Mouse (Mus musculus): ENCODE data around the gene Slc35b4.

The Slc35b4 gene

DNA sequence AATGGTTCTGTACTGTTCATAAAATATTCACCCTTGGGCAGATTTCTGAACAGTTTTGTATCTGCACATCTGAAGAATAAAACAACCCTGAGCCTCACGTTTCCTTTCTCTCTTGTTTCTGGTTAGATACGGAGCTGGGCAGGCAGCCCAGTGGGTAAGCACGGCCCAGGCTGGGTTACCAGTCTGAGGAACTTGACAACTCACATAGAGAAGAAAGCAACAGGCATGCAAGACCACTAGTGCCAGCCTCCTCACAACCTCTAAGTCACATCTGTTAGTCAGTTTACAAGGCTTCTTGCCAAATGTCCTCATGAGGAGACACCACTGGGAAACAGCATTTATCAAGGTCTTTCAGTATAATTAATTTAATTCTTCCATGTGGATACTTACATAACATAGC lies 8.1 kb downstream of the Slc35b4 start:
- no peak for DNase-seq

DNA sequence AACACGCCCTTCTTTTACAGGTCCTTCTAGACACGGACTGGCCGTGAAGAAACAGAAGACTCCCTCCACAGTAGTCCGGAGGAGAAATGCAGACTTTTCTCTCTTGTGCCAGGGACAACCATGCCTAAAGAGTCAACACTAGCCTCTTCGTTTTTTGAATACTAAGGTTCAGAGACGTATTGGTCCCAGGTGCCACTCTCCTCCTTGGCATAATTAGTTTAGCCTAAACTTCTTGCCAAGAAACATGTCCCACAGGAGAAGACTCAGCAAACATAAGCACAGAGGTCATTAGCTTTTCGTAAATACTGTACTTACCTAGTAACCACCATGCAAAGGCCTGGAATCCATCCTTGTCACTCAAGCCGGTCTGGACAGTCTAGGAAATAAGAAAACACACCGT lies 13.9 kb downstream of the Slc35b4 start:
- DNase-seq: no peak

DNA sequence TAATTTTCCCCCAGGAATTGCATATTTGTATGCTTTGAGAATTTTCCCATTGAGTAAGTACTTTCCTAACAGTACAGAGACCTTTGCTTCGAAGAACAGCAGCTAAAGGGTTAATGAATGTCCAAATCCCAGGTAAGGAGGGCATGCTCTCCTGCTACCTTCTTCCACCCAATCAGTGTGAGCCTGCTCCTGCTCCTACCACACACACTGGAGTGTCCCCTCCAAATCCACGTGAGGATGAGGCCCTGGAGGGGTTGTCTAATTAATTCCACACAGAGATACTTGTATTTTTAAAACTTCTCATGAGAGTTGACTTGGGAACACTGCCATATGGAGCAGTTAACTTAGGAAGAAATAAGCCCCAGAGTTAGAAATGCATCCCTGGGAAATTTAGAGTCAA lies 14.3 kb downstream of the Slc35b4 start:
- DNase-seq: no peak

DNA sequence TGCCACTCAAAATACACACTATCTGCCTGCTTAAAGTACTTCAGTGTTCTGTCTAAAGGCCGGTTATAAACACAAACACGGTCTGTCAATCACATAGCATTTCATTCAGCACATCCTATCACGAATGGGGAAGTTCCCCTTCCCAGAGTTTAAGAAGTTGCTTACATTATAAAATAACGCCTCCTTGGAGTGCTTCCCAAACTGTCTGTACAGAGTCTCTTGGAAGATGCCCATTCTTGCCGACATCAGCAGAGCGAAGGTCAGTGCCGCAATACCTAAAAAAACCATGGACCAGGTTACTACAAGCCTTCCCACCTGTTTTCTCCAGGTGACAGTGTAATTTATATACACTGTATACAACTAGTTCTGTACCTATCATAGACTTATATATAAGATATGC lies 15.4 kb downstream of the Slc35b4 start:
- no peak for DNase-seq

DNA sequence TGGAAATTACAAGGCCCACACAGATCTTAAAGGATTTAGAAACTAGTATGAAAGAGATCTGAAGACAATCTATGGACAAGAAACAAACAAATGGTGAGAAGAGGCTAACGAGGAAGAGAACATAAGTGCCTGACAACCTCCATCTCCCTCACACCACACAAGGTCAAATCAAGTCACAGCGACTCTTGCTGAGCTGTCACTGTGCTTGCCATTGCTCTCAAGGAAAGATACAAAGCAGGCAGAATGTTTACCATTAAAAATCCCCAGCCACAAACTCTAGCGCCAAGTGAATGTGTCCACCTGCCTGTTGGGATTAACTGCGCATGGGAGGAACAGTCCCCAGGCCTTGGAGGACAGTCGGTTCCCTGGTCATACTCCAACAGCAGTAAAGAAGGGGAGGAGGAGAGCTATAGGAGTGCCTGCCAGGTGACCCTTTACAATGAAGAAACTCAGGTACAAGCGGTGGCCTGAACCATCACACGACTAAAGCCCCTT lies 16.0 kb downstream of the Slc35b4 start:
- no peak for DNase-seq

DNA sequence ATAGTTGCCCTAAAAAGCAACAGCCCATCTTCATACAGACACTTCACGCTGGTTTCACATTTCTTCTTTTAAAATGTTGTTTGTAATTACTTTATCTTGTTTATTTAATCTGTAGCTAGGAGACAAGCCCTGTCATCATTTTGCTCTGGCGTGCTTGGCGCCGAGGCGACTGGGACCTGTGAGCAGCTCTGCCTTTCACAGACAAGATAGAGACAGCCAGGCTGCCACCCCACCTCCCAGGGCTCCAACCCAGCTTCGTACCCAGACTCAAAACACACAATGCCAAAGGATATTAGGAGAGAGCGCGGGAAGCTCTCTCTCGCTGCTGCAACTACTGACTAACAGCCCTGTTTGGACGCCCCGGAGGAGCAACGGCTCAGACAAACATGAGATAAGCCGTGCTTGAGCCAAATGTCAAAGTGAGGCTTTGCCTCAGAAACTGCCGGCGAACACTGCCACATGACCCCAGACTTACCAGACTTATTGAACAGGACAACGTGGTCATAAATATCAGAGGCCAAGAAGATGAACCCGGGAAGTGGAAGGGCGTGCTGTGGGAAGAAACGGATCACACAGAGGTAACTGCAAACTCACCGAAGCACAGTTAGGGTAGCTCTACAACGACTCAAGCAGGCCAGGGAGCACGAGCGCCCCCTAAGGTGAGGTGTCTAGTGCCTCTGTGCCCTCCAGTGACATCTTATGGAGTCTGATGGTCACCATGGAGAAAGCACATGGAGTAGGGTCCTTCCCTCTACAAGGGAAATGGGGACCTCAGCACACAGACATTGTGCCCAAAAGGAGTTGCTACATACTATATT lies 16.7 kb downstream of the Slc35b4 start:
- DNase-seq: no peak

DNA sequence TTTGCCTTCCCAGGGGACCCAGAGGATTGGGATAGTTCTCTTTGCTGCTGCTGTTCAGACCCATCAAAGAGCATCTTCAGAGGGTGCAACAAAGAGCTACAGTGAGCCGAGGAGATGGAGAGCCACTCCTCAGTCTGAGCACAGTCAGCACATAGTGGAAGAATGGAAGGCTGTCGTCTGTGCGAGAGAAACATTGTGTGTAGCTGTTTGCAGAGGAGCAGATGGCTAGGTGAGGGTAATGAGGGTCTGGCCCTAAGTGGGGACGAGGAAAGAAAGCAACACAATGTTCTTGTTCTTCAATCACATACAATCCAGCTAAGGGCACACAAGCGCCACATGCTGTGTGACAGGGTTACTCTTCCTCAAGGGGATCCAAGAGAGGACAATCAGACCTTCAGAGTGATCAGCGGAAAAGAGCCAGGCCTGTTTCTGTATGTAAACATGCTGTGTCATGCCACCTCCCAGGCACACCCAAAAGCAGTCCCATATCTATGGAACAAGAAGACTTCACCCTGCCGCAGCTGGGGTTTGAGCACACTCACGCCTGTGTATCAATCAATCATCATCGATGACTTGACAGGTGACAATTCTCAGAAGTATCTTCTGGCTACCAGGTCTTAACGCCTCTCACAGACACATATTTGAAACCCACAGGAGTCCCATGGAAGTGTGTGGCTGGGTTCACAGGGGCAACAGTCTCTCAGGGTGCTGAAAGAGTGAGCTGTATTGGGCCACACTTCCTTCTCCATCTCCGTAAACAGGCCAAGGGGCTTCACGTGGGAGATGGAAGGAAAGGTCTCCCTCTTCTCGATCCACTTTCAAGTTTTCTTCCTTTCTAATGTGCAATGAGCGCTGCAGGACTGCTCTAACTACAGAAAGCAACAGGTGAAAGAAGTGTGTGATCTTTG lies 19.8 kb downstream of the Slc35b4 start:
- no peak for DNase-seq

DNA sequence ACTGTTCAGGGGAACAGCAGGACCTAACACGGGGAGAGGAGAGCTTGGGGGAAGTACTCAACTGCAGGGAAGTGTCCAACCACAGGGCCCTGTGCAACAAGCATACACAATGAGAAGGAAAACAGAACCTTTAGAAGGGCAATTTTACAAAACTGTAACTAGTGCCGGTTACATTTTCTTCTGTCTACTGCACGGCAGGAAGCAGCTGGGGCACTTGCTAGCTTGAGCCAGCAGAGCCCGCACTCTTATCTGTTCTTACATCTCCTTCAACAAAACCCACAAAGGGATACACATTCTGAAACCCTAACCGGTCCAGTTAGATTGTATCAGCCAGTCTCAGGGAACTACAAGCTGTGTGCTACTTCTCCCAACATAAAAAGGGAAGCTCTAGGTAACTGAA lies 20.9 kb downstream of the Slc35b4 start:
- no peak for DNase-seq

DNA sequence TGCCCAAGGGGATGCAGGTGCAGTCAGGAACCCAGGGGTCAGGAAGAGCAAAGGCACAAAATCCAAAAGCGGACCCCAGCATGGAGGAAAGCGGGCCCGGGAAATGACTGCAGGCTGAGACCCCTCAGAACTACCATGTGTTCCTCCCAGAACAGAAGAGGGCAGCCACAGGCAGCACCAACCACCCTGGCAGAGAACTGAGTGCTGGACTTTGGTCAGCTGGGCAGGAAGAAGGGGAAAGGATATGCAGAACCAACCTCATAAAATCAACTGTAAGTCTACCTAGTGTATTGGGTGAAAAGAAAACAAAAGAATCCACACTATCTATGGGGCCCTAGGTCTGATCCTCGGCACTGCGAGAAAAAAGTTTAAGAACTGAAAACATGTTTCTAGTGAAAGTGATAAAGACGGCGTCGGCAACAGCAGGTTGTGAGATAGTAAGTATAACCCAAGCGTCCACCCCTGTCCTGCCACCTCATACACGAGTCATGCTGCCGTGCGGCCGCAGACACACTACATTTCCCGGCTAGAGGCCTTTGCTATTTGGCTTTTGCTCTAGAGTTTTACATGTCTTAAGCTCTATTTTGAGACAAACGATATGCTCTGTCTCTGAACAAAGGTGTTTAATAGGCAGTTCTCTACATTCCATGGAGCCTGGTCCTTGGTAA lies 21.6 kb downstream of the Slc35b4 start:
- no peak for DNase-seq

DNA sequence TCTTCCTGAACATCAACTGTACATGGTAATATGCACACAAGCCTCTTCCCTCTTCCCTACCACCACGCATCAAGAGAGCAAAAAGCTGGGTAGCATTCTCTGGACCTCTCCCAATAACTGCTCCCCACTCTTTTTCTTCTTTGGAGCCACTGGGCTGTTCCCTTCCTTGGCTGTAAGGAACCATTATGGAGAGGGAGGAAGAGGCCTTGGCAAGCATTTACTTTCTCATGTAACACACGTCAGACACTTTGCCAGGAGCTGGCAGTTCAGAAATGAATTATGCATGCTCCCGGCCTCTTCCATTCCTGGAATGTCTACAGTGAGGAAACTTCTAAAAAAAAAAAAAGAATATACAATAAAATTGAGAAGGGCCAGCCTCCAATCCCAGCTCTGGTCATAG lies 22.7 kb downstream of the Slc35b4 start:
- DNase-seq: peak; percentile 21 to 26

DNA sequence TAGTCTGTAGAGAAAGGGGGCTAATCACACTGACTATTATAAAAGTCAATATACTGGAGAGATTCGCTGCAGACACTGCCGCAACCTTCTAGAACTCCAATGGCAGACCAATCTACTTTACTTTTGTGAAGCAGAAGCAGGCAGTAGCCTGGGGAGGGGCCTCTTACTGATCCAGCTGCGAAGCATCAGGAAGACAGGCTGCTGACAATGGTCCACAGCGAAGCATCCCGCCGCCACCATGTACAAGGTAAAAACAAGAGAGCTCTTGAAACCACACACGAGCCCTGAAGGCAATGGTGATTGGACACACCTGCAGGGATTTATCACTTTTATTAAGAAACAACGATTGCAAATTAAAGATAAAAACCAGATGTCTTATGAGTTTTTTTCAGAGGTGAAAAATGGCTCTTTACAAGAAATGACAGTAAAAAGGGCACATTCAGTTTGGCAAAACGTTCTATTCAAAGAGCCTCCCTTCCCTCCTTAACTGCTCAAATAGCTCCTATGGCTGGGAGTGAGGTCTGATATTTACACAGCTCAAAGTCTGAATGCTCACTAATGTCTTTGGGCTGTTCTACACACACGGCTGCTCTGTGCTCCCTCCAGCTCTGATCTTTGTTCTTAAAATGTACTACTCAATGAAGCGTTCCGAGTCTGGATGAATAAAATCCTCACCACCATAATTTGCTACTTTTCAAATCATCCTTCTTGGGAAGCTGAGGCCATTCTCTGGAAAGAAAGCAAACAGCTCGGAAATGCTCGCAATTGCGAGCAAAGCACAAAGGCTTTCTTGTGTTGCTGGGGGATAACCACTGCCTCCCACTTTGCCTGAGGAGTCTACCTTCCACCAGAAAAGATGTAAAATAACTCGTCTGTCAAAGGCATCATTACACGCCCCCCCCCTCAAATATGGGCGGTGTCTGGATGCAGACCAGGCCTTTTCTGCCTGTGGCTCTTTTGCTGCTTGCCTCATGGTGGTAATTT lies 23.6 kb downstream of the Slc35b4 start:
- no peak for DNase-seq

DNA sequence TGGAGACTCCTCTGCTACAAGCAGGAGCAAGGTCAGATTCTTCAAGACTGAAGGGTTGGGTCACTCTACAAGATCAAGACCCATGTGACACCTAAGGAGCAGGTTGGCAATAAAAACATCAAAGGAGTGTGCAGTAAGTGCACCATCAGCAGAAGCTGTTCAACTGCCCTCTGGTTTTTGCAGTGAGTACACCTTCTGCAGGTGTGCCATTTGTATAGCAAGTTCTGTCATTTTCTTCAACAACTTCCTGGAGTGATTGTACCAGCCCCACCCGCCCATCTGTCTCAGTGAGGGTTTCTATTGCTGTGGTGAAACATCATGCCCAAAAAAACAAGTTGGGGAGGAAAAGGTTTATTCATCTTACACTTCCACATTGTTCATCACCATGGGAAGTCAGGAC lies 27.1 kb downstream of the Slc35b4 start:
- DNase-seq: no peak

DNA sequence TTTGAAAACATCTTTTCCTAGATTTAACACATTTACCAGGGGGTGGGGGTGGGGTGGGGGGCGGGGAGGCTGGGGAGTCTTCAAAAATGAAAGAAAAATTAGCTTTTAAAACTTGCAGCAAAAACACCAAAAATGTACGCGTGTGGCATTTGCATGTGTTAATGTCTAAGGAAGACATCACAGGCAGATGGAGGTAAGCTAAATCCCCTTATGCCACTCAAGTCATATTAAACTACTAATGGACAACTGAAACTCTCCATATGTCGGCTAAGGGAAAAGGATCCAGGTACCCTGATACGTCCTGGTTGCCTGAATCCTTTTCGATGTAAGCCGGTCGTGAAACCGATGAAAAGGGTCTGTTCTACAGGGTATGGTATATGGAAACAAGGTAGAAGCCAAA lies 27.8 kb downstream of the Slc35b4 start:
- DNase-seq: no peak

DNA sequence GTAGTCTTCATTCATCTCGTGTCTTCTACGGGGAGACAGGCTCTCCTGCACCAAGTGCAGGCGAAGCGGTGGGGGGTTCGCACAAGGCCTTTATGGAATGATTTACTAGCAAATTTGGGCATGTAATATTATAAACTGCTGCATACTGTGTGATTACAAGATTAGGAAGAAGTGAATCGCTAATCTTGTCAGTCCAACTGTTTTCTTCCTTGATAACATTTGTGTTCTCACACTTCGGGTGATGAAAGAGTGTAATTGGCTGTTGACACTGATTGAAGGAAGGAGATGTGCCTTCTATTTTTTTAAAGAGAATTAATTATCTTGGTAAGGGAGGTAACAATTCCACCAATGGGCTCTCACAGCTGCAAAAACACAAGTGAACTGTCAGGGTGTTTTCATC lies 28.3 kb downstream of the Slc35b4 start:
- DNase-seq: no peak

DNA sequence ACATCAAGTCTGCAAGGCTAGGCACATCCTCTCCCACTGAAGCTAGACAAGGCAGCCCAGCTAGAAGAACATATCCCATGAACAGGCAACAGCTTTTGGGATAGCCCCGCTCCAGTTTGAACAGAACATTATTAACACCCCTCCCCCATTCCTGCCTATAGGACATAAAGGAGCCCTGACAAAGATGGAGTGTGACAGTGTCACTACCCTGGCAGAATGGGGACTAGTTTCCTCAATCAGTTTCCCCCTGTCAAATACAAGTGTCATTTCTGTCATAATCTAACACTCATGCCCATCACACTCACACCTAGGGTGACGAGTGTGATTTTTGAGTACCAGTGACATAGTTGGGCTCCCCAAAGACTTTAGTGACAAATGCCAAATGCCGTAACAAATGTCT lies 28.9 kb downstream of the Slc35b4 start:
- no peak for DNase-seq

DNA sequence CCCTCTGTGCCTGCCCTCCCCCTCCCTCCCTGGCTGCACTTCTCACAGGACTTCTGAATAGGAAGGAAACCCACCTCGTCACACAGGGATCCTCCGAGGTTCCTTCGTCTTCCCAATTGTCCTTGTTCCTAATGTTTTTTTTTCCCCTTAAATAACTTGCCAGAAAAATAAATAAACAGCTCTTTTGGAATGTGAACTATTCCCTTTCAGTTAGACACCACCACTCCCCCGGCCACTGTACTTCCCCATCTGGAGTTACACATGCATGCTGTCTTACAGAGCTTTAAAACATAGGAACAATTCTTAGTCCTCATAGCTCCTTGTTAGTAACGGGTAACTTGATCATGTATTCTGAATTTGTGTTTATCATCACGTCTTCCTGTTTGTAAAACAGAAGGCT lies 30.9 kb downstream of the Slc35b4 start:
- DNase-seq: no peak

DNA sequence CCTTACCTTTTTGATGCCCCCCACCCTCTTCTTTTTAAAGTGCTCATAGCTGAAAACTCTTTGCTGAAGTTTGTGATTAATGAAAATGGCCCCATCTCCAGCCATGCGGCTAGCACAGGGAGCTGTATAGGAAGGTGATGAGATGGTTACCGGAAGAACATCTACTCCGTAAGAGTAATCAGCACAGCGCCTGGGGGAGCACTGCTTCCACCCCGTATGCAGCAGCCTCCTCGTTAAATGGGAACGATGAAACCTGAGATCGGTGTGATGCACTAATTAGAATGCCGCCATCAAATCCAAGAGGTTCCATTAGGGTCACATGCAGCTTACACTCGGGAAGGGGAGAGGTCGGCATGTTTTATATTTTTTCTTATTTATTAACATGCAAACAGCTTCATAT lies 34.0 kb downstream of the Slc35b4 start:
- no peak for DNase-seq

DNA sequence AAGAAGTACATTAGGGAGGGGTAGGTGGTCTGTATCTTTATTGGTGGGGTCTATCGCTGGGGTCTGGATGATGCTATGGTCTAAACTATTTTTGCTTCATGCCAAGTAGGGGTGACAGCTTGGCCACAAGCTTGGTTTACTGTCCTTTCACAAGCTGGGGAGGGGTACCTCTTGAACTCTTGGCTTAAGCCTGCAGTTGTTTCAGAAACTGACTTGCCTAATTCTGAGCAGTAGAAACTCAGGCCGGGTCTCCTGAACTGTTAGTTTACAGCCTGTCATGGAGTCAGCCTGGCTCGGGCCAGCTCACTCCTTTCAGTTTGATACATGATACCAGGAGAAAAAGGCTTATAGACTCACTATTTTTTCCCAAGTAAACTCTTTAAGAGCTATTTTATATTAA lies 38.5 kb downstream of the Slc35b4 start:
- DNase-seq: no peak

DNA sequence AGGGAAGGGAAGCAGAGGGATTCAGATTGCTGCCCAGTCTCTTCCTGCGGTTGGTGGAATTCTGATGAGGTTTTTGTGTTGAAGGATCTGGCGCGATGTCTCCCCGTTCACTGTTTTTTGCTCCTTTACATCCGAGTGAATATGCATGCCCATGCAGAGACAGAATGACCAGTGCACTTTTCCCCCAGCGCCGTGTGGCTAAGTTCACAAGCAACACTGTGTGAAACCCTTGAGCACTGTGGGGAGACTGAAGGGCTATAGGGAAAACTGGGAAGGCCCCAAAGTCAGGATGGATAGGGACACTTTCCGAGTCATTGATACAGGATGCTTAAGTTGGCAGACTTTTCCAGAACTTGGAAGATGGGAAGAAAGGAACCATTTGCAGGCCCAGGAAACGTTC lies 44.5 kb downstream of the Slc35b4 start:
- no peak for DNase-seq

DNA sequence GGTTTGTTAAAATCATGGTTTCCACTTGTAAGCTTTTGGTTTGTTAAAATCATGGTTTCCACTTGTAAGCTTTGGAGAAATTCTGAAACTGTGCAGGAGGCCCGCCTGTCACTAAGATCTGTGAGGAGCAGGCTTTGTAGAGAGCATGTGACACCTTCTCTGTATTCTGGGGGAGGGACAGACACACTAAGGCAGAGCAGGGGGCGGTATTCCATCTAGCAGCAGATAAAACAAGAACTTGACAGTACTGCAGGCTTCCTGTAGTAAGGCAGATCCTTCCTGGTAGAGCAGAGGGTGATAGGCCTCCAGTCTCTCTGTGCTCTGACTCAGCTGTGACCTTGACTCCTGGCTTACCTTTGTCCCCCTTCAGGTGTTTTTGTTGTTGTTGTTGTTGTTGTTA lies 47.6 kb downstream of the Slc35b4 start:
- DNase-seq: no peak

DNA sequence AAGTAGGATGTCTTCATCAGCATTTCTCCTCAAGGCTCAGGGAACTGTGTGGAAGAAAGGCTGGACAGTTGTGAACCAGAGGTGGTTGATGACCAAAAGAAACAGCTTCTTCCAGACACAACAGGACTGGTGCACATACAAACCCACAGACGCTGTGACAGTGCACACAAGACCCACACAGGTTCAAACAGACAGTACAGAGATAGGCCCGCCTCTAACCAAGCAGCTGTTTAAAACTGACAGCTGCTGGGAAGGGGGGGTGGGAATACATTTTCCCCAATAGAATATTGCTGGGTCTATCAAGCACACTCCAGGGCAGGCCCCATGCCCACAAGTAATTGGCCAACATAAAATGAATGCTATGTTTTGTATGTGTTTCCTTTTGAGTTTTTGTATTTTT lies 52.5 kb downstream of the Slc35b4 start:
- no peak for DNase-seq

DNA sequence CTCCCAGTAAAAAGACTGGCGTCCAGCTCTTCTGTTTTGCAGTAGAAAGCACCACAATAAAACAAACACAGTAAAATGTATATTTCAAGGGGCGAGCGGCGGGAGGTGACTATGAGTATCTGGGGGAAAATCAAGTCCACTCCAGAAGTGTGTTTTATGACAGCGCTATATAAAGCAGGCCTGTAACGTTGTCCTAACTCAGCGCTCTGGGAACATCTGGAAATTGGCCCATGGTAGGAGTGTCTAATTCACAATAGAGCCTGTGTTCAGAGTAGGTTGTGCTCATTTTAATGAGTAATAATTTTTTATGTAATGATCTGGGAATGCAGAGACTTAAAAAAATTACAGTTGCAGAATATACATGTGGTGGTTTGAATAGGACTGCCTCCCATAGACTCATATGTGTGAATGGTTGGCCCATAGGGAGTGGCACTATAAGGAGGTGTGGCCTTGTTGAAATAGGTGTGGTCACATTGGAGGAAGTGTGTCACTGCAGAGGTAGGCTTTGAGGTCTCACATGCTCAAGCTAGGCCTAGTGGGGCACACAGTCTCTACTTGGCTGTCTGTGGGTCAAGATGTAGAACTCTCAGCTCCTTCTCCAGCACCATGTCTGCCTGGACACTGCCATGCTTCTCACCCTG lies 60.0 kb downstream of the Slc35b4 start:
- DNase-seq: no peak
